Mouse (Mus musculus) ES-E14 (cell line): ENCODE measurements at regions not wholly inside any gene's neighbourhood (a gene's known extent, or its start where the extent isn't known, plus 50 kb on each side); places are given as distances from the start of the nearest gene placed in this dataset.

ENCODE experiments used
- DNase-seq: peaks from one replicate; pipeline ENCODE4 v3.0.0-alpha.2; 2013; ENCODE audit warnings: low read depth, low spot score
- H3K27ac ChIP-seq: 2 replicates; pipeline ENCODE4 v1.5.1; 2012; ENCODE audit warnings: low read depth, mild to moderate bottlenecking, low read length, moderate library complexity, mixed read lengths; ENCODE audit not compliant: poor library complexity, insufficient read depth, severe bottlenecking
- H3K36me3 ChIP-seq: 2 replicates; pipeline ENCODE4 v1.6.1; 2012; ENCODE audit warnings: mild to moderate bottlenecking, low read length, moderate library complexity, mixed read lengths; ENCODE audit not compliant: control insufficient read depth, poor library complexity, insufficient read depth, severe bottlenecking
- H3K4me1 ChIP-seq, 2 experiments: fragments of 150-350 bp in 1 of 2; sonication (generic) in 1 of 2; 2 replicates each; pipeline ENCODE4 v1.6.1; 2012; ENCODE audit warnings: low read length in 2 of 2, mild to moderate bottlenecking in 1 of 2, mixed read lengths in 1 of 2; ENCODE audit not compliant: control insufficient read depth in 2 of 2, insufficient read depth in 2 of 2, poor library complexity in 1 of 2
- H3K4me3 ChIP-seq, 2 experiments: fragments of 150-350 bp in 1 of 2; sonication (generic) in 1 of 2; 2 replicates each; pipeline ENCODE4 v1.5.1; 2012; ENCODE audit warnings: low read length in 2 of 2, low read depth in 1 of 2, mild to moderate bottlenecking in 1 of 2, mixed read lengths in 1 of 2; ENCODE audit not compliant: insufficient read depth in 1 of 2, poor library complexity in 1 of 2, severe bottlenecking in 1 of 2
- H3K9ac ChIP-seq: 2 replicates; pipeline ENCODE4 v1.6.1; 2012; ENCODE audit warnings: low read depth, mild to moderate bottlenecking, low read length, mixed read lengths; ENCODE audit not compliant: poor library complexity, insufficient read depth, severe bottlenecking
- H3K9me3 ChIP-seq: fragments of 150-350 bp; sonication (generic); 2 replicates; pipeline ENCODE4 v1.6.1; 2012; ENCODE audit warnings: low read depth, mild to moderate bottlenecking, low read length; ENCODE audit not compliant: control insufficient read depth, insufficient read depth
- CHD2 ChIP-seq: IDR thresholded peaks from 2 replicates; pipeline ENCODE4 v1.6.1; 2014; ENCODE audit warnings: mild to moderate bottlenecking, low read depth, low read length, inconsistent platforms
- HCFC1 ChIP-seq: IDR thresholded peaks from 2 replicates; pipeline ENCODE4 v1.6.1; 2012; ENCODE audit warnings: low read length, inconsistent platforms, borderline replicate concordance; ENCODE audit not compliant: insufficient read depth
- MAFK ChIP-seq: IDR thresholded peaks from 2 replicates; pipeline ENCODE4 v1.6.1; 2014; ENCODE audit warnings: mild to moderate bottlenecking, low read depth, low read length, inconsistent platforms; ENCODE audit not compliant: insufficient read depth
- ZC3H11A ChIP-seq: IDR thresholded peaks from 2 replicates; pipeline ENCODE4 v1.6.1; 2012; ENCODE audit warnings: low read depth, mild to moderate bottlenecking, inconsistent platforms, low read length, borderline replicate concordance
- ZNF384 ChIP-seq: IDR thresholded peaks from 2 replicates; pipeline ENCODE4 v1.6.1; 2012; ENCODE audit warnings: low read depth, low read length, inconsistent platforms
- in situ Hi-C, 2 experiments: fragments of 600-800 bp; cut with MboI; formaldehyde crosslinking; loops; one replicate each; pipeline ENCODE4 v1.15.1; 2025; ENCODE audit warnings: low sequenced_read_pairs in 2 of 2, inconsistent platforms in 1 of 2; ENCODE audit not compliant: unreplicated experiment in 2 of 2

DNA sequence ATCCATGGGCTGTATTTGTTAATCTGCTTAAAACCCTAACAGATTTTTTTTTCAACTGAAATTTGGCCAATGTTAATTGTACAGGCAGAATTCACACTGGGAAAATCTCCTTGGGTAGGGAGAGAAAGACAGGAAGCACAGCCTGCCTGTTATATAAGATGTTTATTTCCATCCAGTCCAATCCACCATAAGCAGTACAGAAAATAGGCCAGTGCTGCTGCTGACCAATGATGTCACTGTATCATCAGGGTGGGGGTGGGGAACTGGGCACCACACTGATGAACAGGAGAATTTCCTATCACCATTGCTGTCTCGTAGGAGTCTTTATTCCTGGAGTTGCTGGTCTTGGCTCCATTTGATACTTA lies 320.0 kb upstream of the Dcn start:
- no peaks in the 10 kb centered on the region for H3K36me3 ChIP-seq
- no peak for DNase-seq
- TF ChIP-seq ZNF384 (no peak), MAFK (no peak), ZC3H11A (no peak), HCFC1 (no peak), CHD2 (no peak)
- no peak overlapping the region for H3K9ac ChIP-seq
- no peak overlapping the region for H3K4me3 ChIP-seq
- no peaks in the 10 kb centered on the region for H3K9me3 ChIP-seq
- H3K27ac ChIP-seq = no peak overlapping the region
- in situ Hi-C loops = no loop called here
- no peaks in the 10 kb centered on the region for H3K4me1 ChIP-seq

DNA sequence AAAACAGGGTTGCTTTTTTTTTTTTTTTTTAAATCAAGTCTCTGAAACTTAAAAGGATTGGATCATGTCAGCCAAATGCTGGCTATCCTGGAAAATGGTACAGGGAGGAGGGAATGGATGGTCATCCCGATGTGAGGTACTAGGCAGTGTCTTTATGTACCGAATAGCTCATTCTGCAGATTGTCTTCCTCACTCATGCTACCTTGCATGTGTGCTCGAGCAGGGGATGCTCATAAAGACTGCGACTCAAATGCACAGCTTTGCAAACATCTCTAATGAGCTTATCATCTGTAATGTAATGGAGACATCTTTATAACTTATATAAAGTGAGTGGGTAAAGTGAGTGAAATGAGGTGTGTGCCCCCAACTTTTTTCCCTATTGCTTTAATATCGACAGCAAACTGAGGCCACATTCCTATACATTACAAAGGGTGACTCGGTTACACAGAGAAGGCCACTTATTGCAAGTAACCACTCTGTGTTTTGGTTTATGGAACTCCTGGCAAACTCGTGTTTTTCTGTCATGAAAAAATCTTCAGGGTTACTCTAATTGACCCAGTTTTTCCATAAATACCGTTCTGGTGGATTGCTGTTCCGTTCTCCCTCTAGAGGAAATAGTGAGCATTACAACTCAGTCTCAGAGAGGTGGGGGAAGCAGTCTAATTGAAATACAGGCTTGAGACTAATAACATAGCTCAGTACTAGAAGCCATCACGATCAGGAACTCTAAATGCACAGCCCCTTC lies 319.4 kb upstream of the Dcn start:
- Histone ChIP-seq H3K4me3 (no peak overlapping the region), H3K36me3 (no peaks in the 10 kb centered on the region), H3K4me1 (no peaks in the 10 kb centered on the region), H3K27ac (no peak overlapping the region), H3K9ac (no peak overlapping the region), H3K9me3 (no peaks in the 10 kb centered on the region)
- in situ Hi-C loops = no loop called here
- DNase-seq = peak; percentile 28
- TF ChIP-seq HCFC1 (no peak), MAFK (no peak), CHD2 (no peak), ZNF384 (no peak), ZC3H11A (no peak)

DNA sequence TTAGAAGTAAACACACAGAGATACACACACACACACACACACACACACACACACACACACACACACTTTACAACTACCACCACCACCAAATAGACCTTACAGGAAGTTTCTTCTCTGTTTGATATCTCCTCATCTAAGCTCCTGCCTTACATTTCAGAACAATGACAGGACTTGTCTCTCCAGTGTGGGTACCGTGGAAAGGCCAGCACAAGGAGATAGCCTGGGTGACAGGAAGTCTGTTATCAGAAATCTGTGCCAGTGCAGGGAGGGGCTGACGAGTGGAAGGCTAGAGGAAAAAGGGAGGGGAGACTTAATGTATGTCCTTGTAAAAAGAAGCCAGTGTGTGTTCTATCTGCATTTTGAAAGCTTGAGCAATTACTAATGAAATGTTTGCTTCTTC lies 318.5 kb upstream of the Dcn start:
- Histone ChIP-seq H3K9ac (no peak overlapping the region), H3K4me1 (no peaks in the 10 kb centered on the region), H3K36me3 (no peaks in the 10 kb centered on the region), H3K9me3 (no peaks in the 10 kb centered on the region), H3K27ac (no peak overlapping the region), H3K4me3 (no peak overlapping the region)
- in situ Hi-C loops = no loop called here
- no peak for TF ChIP-seq MAFK
- TF ChIP-seq CHD2 = no peak
- no peak for TF ChIP-seq ZC3H11A
- no peak for TF ChIP-seq ZNF384
- no peak for TF ChIP-seq HCFC1
- no peak for DNase-seq

DNA sequence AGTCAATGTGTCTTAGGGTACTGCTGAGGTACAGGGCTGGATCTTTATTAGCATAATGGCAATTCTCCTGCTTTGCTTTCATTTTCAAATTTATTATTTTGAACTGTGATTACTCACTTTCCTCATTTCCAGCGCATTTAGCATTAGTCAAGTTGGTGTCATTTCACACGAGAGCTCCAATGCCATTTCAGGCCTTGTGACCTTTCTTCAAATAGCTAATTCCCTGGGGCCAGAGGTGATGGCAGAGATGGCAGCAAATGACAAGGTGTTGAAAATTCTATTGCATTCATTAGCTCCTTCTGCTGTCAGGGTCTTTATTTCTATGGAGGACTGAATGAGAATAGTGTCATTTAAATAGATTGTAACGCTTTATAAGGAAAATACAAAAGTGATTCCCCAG lies 300.9 kb upstream of the Dcn start:
- Histone ChIP-seq H3K4me3 (no peak overlapping the region), H3K4me1 (no peaks in the 10 kb centered on the region), H3K9me3 (no peaks in the 10 kb centered on the region), H3K36me3 (no peaks in the 10 kb centered on the region), H3K9ac (no peak overlapping the region), H3K27ac (no peak overlapping the region)
- TF ChIP-seq HCFC1 = no peak
- no peak for TF ChIP-seq ZNF384
- no peak for TF ChIP-seq CHD2
- no peak for TF ChIP-seq ZC3H11A
- TF ChIP-seq MAFK = no peak
- no peak for DNase-seq
- in situ Hi-C loops = no loop called here

DNA sequence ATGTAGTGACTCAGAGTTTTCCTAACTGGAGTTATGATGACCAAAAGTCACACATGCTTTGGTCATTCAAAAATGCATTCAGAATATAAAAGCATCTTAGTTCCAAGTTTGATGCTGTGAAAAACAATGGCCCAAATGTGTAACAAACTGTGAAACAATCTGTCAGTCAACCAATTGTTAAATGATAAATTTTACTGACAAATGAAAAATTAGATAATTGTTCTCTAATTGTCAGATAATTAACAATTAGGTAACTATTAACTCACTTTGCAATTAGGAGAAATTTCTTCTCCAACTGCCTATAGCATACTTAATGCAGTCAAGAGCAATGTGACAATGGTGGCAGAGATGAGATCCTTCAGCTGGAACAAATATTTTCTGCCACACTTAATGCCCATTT lies 289.7 kb upstream of the Dcn start:
- TF ChIP-seq ZC3H11A (no peak), ZNF384 (no peak), CHD2 (no peak), MAFK (no peak), HCFC1 (no peak)
- in situ Hi-C loops = no loop called here

More for the DNA sequence above, 289.7 kb upstream of the Dcn start:
- no peaks in the 10 kb centered on the region for H3K4me1 ChIP-seq
- H3K9me3 ChIP-seq = no peaks in the 10 kb centered on the region
- no peak for DNase-seq
- no peak overlapping the region for H3K9ac ChIP-seq
- H3K27ac ChIP-seq = no peak overlapping the region
- no peak overlapping the region for H3K4me3 ChIP-seq
- H3K36me3 ChIP-seq = no peaks in the 10 kb centered on the region
